Mouse (Mus musculus): ENCODE measurements around the gene 1810049J17Rik.
A peak's percentile ranks its signal among the peaks of the same experiment; 100 is the strongest.

Gene 1810049J17Rik

DNA sequence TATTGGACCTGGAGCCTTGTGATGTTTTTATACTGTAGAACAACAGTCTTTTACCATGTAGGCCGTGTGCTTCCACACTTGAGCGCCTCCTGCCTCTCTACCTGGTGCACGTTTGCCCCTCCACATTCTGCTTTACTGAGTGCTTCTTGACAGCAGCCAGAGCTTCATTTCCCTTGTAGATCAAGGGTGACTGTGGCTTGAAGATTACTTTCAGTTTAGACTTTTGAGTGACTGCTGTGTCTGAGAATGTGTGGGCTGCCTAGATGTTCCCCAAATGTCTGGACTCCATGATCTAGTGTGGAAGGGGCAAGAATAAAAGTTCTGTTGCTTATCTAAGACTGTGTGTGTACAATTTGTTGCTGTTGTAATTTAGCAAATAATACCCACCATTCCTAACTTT lies 27.3 kb upstream of the 1810049J17Rik start:
- no peak for DNase-seq (ENCODE audit: extremely low read depth, low read depth)

GRCm38 (mm10) chr15:12346916-12347315 lies 25.2 kb upstream of the 1810049J17Rik start:
- DNase-seq (ENCODE audit: extremely low read depth, low read depth) = no peak

GRCm38 (mm10) chr15:12341401-12341758 lies 19.7 kb upstream of the 1810049J17Rik start:
- DNase-seq (ENCODE audit: extremely low read depth, low read depth) = no peak

GRCm38 (mm10) chr15:12340536-12341400 lies 19.1 kb upstream of the 1810049J17Rik start:
- peak; percentile 78 for DNase-seq (ENCODE audit: extremely low read depth, low read depth)

DNA sequence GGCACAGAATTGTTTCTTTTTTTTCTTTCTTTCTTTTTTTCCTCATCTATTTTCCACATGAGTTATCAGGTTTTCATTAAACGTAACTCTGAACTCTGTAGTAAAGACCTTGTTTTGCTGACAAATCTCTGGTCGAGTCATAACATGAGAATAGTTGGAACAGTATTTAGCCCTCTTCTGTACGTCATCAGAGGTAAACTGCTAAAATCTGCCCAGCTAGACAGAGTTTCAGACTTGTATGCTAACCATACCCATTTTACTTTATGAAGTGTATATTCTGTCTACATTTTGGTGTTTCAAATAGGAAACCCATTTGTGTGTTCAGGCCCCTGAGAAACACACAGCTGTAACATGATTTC lies 16.1 kb upstream of the 1810049J17Rik start:
- DNase-seq (ENCODE audit: extremely low read depth, low read depth) = no peak

- peak; percentile 67 for DNase-seq (ENCODE audit: extremely low read depth, low read depth)
These were observed 15.5 kb upstream of the 1810049J17Rik start for GRCm38 (mm10) chr15:12337030-12337778.

DNA sequence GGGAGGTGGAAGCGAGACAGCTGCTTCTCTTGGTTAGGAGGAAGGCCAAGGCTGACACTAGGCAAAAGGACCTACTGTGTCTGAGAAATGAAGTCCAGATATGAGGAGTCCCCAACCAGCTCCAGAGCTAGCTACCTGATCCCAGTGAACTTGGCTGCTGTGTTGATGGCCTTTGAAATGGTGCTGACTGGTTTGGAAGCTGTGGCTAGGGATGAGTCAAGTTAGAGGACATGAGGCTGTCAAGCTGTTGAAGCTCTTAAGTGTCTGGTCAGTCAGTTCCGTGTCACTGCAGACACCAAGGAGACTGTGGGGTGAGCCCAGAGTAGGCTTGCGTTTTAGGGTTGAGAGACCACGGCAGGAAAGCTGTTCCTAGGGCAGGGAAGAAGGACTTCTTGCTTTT lies 12.7 kb upstream of the 1810049J17Rik start:
- DNase-seq (ENCODE audit: extremely low read depth, low read depth) = no peak

DNA sequence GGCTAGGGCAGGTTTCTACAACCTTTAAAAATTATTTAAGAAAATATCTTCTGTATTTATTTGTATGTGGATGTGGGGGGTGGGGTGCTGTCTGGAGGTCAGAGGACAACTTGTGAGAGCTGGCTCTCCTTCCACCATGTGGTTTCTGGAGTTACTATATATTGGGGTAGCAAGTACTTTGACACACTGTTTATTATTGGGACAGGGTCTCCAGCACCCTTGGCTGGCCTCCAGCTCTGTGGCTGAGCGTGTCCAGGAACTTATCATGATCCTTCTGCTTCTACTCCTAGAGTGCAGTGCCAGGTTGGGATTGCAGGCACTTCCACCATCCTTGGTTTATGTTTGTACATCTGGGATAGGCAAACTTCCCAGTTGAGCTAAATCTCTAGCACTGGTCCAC lies 9.6 kb upstream of the 1810049J17Rik start:
- no peak for DNase-seq (ENCODE audit: extremely low read depth, low read depth)

- DNase-seq (ENCODE audit: extremely low read depth, low read depth) = no peak
These were observed 9.2 kb upstream of the 1810049J17Rik start for GRCm38 (mm10) chr15:12330892-12331291.

DNA sequence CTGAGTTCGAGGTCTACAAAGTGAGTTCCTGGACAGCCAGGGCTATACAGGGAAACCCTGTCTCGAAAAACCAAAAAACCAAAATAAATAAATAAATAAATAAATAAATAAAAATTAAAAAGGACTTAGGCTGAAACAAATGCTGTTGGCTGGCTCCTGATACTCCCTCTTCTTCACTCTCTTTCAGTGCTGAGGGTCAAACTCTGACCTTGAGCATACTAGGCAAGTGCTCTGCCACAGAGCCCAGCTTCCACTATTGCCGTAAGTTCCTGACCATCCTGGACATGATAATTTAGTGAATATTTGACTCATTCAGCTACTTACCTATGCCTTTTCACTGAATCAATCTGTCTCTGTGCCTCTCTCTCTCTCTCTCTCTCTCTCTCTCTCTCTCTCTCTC lies 8.7 kb upstream of the 1810049J17Rik start:
- DNase-seq (ENCODE audit: extremely low read depth, low read depth) = no peak

GRCm38 (mm10) chr15:12324326-12324725 lies 2.6 kb upstream of the 1810049J17Rik start:
- no peak for DNase-seq (ENCODE audit: extremely low read depth, low read depth)

GRCm38 (mm10) chr15:12322676-12323402 lies 1.1 kb upstream of the 1810049J17Rik start:
- no peak for DNase-seq (ENCODE audit: extremely low read depth, low read depth)

- peak; percentile 64 for DNase-seq (ENCODE audit: extremely low read depth, low read depth)
These were observed 460 bp downstream of the 1810049J17Rik start, which contains the start of gene Golph3 for GRCm38 (mm10) chr15:12321091-12321787. Gene Golph3 (plus strand): TSS chr15:12321450.

- no peak for DNase-seq (ENCODE audit: extremely low read depth, low read depth)
These were observed 1.1 kb downstream of the 1810049J17Rik start for GRCm38 (mm10) chr15:12320441-12321090.

DNA sequence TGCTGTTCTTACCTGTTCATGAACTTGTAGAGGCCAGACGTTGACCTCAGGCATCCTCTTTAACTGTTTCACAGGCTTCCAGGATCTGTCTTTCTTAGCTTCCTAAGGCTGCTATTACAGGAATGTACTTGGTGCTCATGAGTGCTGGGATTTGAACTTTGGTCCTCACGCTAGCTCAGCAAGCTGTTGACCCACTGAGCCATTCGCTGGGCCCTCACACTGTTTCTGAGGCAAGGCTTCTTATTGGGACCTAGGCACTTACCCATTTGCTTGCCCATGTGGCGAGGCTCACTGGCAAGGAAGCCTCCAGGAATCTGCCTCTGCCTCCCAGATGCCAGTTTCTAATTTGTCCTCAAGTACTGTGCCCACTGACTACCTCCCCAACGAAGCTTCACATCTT lies 1.8 kb downstream of the 1810049J17Rik start:
- DNase-seq (ENCODE audit: extremely low read depth, low read depth) = no peak

- DNase-seq (ENCODE audit: extremely low read depth, low read depth) = no peak
These were observed 3.2 kb downstream of the 1810049J17Rik start for GRCm38 (mm10) chr15:12318451-12318850.

- peak; percentile 93 for DNase-seq (ENCODE audit: extremely low read depth, low read depth)
These were observed 4.4 kb downstream of the 1810049J17Rik start for GRCm38 (mm10) chr15:12317290-12317689.

DNA sequence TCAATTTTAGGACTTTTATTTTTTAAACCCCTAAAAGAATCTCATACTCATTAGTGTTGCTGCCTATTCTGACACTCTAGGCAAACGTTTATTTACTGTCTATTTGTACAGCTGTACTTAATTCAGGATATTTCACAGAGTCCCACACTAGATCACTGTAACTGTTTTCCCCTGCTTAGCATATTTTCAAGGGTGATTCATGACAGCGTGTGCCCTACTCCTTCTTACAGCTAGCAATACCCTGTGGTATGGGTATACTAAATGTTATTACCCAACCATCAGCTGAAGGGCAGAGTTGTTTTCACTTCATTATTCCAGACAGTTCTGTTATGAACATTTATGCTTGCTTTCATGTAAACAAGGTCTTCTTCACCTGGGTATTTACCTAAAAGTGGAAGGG lies 5.7 kb downstream of the 1810049J17Rik start:
- no peak for DNase-seq (ENCODE audit: extremely low read depth, low read depth)

GRCm38 (mm10) chr15:12314584-12314983 lies 7.1 kb downstream of the 1810049J17Rik start:
- no peak for DNase-seq (ENCODE audit: extremely low read depth, low read depth)

DNA sequence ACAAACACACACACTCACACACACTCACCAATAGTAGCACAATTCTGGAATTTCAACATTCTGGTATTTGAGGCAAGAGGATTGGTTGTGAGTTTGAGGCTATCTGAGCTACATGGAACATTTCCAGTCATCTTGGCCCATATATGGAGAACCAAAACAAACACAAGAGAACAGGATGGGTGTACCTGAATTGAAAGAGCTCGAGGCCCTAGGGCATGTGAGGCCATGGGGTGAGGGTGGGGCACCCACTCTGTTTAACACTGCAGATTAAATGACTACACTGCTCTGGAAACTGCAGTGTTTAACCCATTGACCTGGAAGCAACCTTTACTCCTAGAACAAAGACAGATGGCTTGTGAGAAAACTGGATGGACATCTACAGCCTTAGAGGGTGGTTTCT lies 8.4 kb downstream of the 1810049J17Rik start:
- no peak for DNase-seq (ENCODE audit: extremely low read depth, low read depth)

- no peak for DNase-seq (ENCODE audit: extremely low read depth, low read depth)
These were observed 10.2 kb downstream of the 1810049J17Rik start for GRCm38 (mm10) chr15:12311465-12311864.

All from MEL-GATA-1-ER (cell line).